Mouse (Mus musculus) A20 (cell line): ENCODE results near the gene Dyrk1a.

Source experiments
- DNase-seq: peaks from one replicate; pipeline ENCODE4 v3.0.0-alpha.2; 2011; ENCODE audit warnings: low read depth, low spot score

Dyrk1a gene

GRCm38 (mm10) chr16:94714483-94714882, 144.7 kb downstream of the Dyrk1a start:
- no peak for DNase-seq

- no peak for DNase-seq
Measured at GRCm38 (mm10) chr16:94717051-94717450, 147.2 kb downstream of the Dyrk1a start.

GRCm38 (mm10) chr16:94718919-94719318, 149.1 kb downstream of the Dyrk1a start:
- DNase-seq, result no peak

- peak; percentile 70 for DNase-seq
Measured at GRCm38 (mm10) chr16:94719488-94719887, 149.7 kb downstream of the Dyrk1a start.

- peak; percentile 91 for DNase-seq
Measured at GRCm38 (mm10) chr16:94720476-94721153, 150.8 kb downstream of the Dyrk1a start.

GRCm38 (mm10) chr16:94721549-94722006, 151.8 kb downstream of the Dyrk1a start:
- DNase-seq, result peak; percentile 78

- DNase-seq, result no peak
Measured at GRCm38 (mm10) chr16:94722936-94723335, 153.1 kb downstream of the Dyrk1a start.

- peak; percentile 93 for DNase-seq
Measured at GRCm38 (mm10) chr16:94724061-94724596, 154.3 kb downstream of the Dyrk1a start.

- DNase-seq, result peak; percentile 81
Measured at GRCm38 (mm10) chr16:94724747-94725211, 155.0 kb downstream of the Dyrk1a start.

- DNase-seq, result no peak
Measured at GRCm38 (mm10) chr16:94729236-94729635, 159.4 kb downstream of the Dyrk1a start.

- no peak for DNase-seq
Measured at GRCm38 (mm10) chr16:94731027-94731426, 161.2 kb downstream of the Dyrk1a start.

- no peak for DNase-seq
Measured at GRCm38 (mm10) chr16:94735472-94735871, 165.7 kb downstream of the Dyrk1a start.

GRCm38 (mm10) chr16:94736462-94737358, 166.9 kb downstream of the Dyrk1a start:
- DNase-seq, result no peak

- no peak for DNase-seq
Measured at GRCm38 (mm10) chr16:94737359-94737687, 167.5 kb downstream of the Dyrk1a start.

- peak; percentile 19 for DNase-seq
Measured at GRCm38 (mm10) chr16:94743853-94744501, 174.2 kb downstream of the Dyrk1a start.

- DNase-seq, result no peak
Measured at GRCm38 (mm10) chr16:94745016-94745415, 175.2 kb downstream of the Dyrk1a start.
